Mouse (Mus musculus): Measurements from ENCODE around the gene Ttyh2. TPM values are rescaled to one million over a fixed set of nuclear protein-coding genes. Genes with fewer than 3 reads are reported as not detected.

The Ttyh2 gene
- polyA plus RNA-seq, 1 experiment from 2014 or later: 23.7 TPM

DNA sequence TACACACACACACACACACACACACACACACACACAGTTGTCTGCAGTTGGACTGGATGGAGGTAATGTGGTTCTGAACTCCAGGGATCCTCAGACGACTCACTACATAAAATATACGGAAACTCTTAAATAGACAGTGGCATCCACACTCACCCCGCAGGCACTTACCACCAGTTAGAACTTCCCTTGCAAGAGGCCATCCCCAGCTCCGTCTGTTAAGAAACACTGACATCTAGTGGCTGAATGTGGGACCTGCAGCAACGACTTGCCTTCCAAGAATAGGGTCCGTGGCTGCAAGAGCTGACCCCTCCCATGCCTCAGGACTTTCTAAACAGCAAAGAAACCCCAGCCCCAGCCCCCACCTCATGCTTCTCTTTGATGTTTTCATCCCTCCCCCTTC lies 38.9 kb upstream of the Ttyh2 start:
- ATAC-seq: 0 out of 2 replicates have a peak, but pooled peaks have one; percentile 44
- Histone ChIP-seq H3K4me1 (ENCODE audit: insufficient read depth) (no peaks in the 10 kb centered on the region), H3K27ac (ENCODE audit: low read depth) (no peak overlapping the region), H3K4me3 (ENCODE audit: low read depth, low read length) (no peak overlapping the region), H3K36me3 (replicated peaks; ENCODE audit: insufficient read depth, low read length) (no peaks in the 10 kb centered on the region), H3K9me3 (ENCODE audit: low read length) (no peaks in the 10 kb centered on the region), H3K27me3 (ENCODE audit: insufficient read depth, low read length) (peaks cover 16% of the 10 kb centered on the region; the same call in 1 of the 2 replicates), H3K4me2 (ENCODE audit: low read depth, low read length) (no peak overlapping the region), H3K9ac (replicated peaks) (no peak overlapping the region)
- DNase-seq: peak; percentile 81
- TF ChIP-seq EP300 (IDR thresholded peaks at IDR 0.05; ENCODE audit: low read depth) (no peak), CTCF (IDR thresholded peaks at IDR 0.05; ENCODE audit: low read depth) (peak; percentile 93)
- 0% methylated on average over 6 of the region's 6 CpGs for WGBS (ENCODE audit: insufficient replicate concordance)

DNA sequence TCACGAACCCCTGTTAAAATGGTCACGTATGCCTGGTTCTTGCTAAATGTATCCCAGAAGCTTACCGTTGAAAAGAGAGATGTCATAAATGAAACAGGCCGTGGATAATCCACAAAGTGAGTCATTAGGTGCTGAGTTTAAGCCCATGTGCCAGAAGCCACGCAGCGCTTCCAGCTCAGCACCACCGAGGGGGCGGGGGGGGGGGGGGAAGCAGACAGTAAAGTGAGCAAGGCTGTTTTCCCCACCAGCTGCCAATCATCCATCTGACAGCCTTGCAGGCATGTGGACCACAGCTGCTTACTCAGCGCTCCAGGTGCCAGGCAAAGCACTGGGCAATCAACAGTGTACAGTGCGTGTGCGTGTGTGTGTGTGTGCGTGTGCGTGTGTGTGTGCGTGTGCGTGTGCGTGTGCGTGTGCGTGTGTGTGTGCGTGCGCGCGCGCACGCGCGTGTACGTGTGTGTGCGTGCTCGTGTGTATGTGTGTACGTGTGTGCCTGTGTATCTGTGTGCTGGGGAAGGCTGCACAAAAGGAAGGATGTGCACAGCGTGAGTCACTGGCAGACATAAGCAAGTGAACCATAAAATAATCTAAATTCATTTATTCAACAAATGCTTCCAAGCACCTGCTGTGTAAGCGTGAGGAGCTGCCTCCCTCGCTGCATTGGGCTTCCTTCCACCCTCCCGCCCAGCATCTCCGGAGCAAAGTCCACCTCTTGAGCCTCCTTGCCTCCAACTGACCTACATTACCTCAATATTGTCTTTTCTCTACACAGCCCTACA lies 38.3 kb upstream of the Ttyh2 start:
- no peaks in the 10 kb centered on the region for H3K4me1 ChIP-seq (ENCODE audit: insufficient read depth)
- H3K36me3 ChIP-seq (replicated peaks; ENCODE audit: insufficient read depth, low read length): no peaks in the 10 kb centered on the region
- no peaks in the 10 kb centered on the region for H3K9me3 ChIP-seq (ENCODE audit: low read length)
- 55% methylated on average over 34 of the region's 35 CpGs for WGBS (ENCODE audit: insufficient replicate concordance)
- H3K9ac ChIP-seq (replicated peaks): no peak overlapping the region
- ATAC-seq (no peak), DNase-seq (no peak)
- TF ChIP-seq CTCF (IDR thresholded peaks at IDR 0.05; ENCODE audit: low read depth) (no peak), EP300 (IDR thresholded peaks at IDR 0.05; ENCODE audit: low read depth) (no peak)
- no peak overlapping the region for H3K4me3 ChIP-seq (ENCODE audit: low read depth, low read length)
- H3K27me3 ChIP-seq (ENCODE audit: insufficient read depth, low read length): peaks cover 16% of the 10 kb centered on the region; the same call in 1 of the 2 replicates
- H3K4me2 ChIP-seq (ENCODE audit: low read depth, low read length): no peak overlapping the region
- no peak overlapping the region for H3K27ac ChIP-seq (ENCODE audit: low read depth)

DNA sequence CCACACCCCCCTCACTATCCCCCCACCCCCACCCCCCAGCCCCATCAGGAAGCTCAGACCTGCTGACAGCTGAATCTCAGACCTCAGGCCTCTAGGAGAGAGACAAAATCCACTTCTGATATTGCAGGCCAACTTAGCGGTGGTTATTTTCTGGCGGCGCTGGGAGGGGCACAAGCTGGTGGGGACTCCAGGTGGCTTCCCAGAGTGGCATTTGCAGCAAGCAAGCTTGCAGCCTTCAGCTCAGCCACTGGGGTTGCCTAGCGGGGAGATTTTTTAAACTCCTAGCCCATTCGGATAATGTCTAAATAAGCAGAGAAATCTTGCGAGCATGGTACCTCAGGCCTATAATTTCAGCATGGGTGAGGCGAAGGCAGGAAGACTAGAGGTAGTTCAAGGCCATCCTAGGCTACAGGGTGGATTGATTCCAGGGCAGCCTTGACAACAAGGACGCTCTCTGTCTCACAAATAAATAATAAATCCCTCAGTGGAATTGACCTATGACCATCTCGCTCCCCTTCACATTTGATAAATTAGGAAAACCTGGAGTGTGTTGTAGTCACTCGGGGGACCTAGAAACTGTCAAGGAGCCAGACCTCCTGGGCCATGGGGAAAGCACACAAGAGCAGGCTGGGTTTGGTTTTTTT lies 36.5 kb upstream of the Ttyh2 start:
- H3K4me1 ChIP-seq (ENCODE audit: insufficient read depth): no peaks in the 10 kb centered on the region
- WGBS (ENCODE audit: insufficient replicate concordance): 71% methylated on average over 10 of the region's 10 CpGs
- no peak overlapping the region for H3K27ac ChIP-seq (ENCODE audit: low read depth)
- peaks cover 16% of the 10 kb centered on the region; the same call in 1 of the 2 replicates for H3K27me3 ChIP-seq (ENCODE audit: insufficient read depth, low read length)
- no peaks in the 10 kb centered on the region for H3K36me3 ChIP-seq (replicated peaks; ENCODE audit: insufficient read depth, low read length)
- H3K9me3 ChIP-seq (ENCODE audit: low read length): no peaks in the 10 kb centered on the region
- no peak overlapping the region for H3K4me2 ChIP-seq (ENCODE audit: low read depth, low read length)
- H3K9ac ChIP-seq (replicated peaks): no peak overlapping the region
- no peak overlapping the region for H3K4me3 ChIP-seq (ENCODE audit: low read depth, low read length)
- no peak for TF ChIP-seq EP300 (IDR thresholded peaks at IDR 0.05; ENCODE audit: low read depth)
- no peak for TF ChIP-seq CTCF (IDR thresholded peaks at IDR 0.05; ENCODE audit: low read depth)
- no peak for ATAC-seq
- DNase-seq: no peak

DNA sequence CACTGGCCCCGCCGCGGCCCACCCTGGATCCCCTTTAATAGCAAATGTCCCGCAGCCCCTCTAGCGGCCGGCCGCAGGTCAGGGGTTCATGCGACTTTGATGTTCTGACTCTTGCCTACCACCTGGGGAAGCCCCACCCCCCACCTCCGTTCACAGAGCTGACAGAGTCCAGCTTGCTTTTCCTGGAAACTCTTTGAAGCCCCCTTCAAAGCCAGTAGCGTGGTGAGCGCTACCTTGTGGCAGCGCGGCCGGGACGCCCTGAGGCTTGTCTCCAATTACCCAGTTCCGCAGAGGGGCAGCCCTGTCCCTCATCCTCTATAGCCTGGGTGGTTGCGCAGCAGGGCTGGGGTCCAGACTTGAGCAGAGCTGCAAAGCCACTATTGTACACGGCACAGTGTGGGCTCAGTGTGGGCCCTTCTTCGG lies 35.5 kb upstream of the Ttyh2 start:
- Histone ChIP-seq H3K36me3 (replicated peaks; ENCODE audit: insufficient read depth, low read length) (no peaks in the 10 kb centered on the region), H3K9me3 (ENCODE audit: low read length) (no peaks in the 10 kb centered on the region), H3K4me3 (ENCODE audit: low read depth, low read length) (no peak overlapping the region), H3K9ac (replicated peaks) (no peak overlapping the region), H3K27ac (ENCODE audit: low read depth) (no peak overlapping the region), H3K4me2 (ENCODE audit: low read depth, low read length) (no peak overlapping the region), H3K27me3 (ENCODE audit: insufficient read depth, low read length) (peaks cover 16% of the 10 kb centered on the region; the same call in 1 of the 2 replicates), H3K4me1 (ENCODE audit: insufficient read depth) (no peaks in the 10 kb centered on the region)
- 15% methylated on average over 19 of the region's 19 CpGs for WGBS (ENCODE audit: insufficient replicate concordance)
- DNase-seq: no peak
- no peak for ATAC-seq
- TF ChIP-seq CTCF (IDR thresholded peaks at IDR 0.05; ENCODE audit: low read depth): no peak
- TF ChIP-seq EP300 (IDR thresholded peaks at IDR 0.05; ENCODE audit: low read depth): no peak

DNA sequence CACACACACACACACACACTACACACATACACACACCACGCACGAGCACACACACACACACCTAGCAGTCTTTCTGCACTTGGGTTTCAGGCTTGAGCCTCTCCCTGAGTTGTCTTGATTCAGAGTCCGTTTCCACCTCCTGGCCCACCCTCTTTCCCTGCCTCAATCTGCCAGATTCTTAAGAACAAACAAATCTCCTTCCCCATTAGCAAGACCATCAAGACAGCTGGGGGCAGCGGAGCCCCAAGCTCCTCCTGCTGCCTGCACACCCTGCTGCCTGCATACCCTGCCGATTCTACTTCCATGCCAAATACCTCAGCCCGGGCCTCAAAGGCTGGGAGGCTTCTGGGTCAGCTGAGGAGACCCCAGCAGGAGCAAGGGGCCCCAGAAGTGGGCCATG lies 34.6 kb upstream of the Ttyh2 start:
- no peak for TF ChIP-seq EP300 (IDR thresholded peaks at IDR 0.05; ENCODE audit: low read depth)
- TF ChIP-seq CTCF (IDR thresholded peaks at IDR 0.05; ENCODE audit: low read depth): no peak
- no peak overlapping the region for H3K4me2 ChIP-seq (ENCODE audit: low read depth, low read length)
- WGBS (ENCODE audit: insufficient replicate concordance): 64% methylated on average over 6 of the region's 6 CpGs

DNA sequence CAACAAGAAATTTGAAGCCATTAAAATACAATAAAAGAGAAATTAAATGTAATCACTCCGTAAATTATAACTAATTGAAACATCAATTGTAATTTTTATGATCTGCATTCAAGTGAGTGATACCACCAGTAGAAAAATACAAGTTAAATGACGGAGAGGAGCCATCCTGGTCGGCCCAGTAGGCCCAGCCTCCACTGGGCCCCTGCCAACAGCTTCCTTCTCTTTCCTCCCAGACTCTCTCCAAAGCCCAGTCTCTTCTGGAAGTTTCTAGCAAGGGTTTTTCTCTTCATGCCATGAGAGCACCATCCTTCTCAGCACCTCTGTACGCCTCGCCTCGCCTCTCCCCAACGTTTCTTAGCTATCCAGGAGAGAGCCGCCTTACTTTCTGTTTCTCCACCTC lies 34.1 kb upstream of the Ttyh2 start:
- ATAC-seq (no peak), DNase-seq (no peak)
- Histone ChIP-seq H3K27ac (ENCODE audit: low read depth) (no peak overlapping the region), H3K9me3 (ENCODE audit: low read length) (no peaks in the 10 kb centered on the region), H3K27me3 (ENCODE audit: insufficient read depth, low read length) (peaks cover 13% of the 10 kb centered on the region; the same call in 1 of the 2 replicates), H3K36me3 (replicated peaks; ENCODE audit: insufficient read depth, low read length) (no peaks in the 10 kb centered on the region), H3K9ac (replicated peaks) (no peak overlapping the region), H3K4me1 (ENCODE audit: insufficient read depth) (no peaks in the 10 kb centered on the region), H3K4me3 (ENCODE audit: low read depth, low read length) (no peak overlapping the region), H3K4me2 (ENCODE audit: low read depth, low read length) (no peak overlapping the region)
- WGBS (ENCODE audit: insufficient replicate concordance): 86% methylated on average over 8 of the region's 8 CpGs
- TF ChIP-seq EP300 (IDR thresholded peaks at IDR 0.05; ENCODE audit: low read depth) (no peak), CTCF (IDR thresholded peaks at IDR 0.05; ENCODE audit: low read depth) (no peak)

More for the DNA sequence above, 34.6 kb upstream of the Ttyh2 start:
- H3K4me1 ChIP-seq (ENCODE audit: insufficient read depth): no peaks in the 10 kb centered on the region
- peaks cover 16% of the 10 kb centered on the region; the same call in 1 of the 2 replicates for H3K27me3 ChIP-seq (ENCODE audit: insufficient read depth, low read length)
- H3K9me3 ChIP-seq (ENCODE audit: low read length): no peaks in the 10 kb centered on the region
- H3K27ac ChIP-seq (ENCODE audit: low read depth): no peak overlapping the region
- no peaks in the 10 kb centered on the region for H3K36me3 ChIP-seq (replicated peaks; ENCODE audit: insufficient read depth, low read length)
- H3K9ac ChIP-seq (replicated peaks): no peak overlapping the region
- ATAC-seq (no peak), DNase-seq (no peak)
- H3K4me3 ChIP-seq (ENCODE audit: low read depth, low read length): no peak overlapping the region

All from liver, postnatal 0 days (tissue).